Mouse (Mus musculus) forebrain, embryonic 11.5 days (tissue): ENCODE measurements at regions not wholly inside any gene's neighbourhood (a gene's known extent, or its start where the extent isn't known, plus 50 kb on each side); places are given as distances from the start of the nearest gene placed in this dataset.

Source experiments
- ATAC-seq: fragments of 200-750 bp; cut with Nextera tagmentation; replicated peaks from 2 replicates; pipeline ENCODE4 v1.8.0; 2017; ENCODE audit warnings: moderate TSS enrichment; ENCODE audit not compliant: low FRiP score
- DNase-seq: peaks from one replicate; pipeline ENCODE4 v3.0.0-alpha.2; 2017; ENCODE audit warnings: low spot score
- H3K27ac ChIP-seq: fragments of 300-500 bp; sonication (generic); 2 replicates; pipeline ENCODE4 v1.5.1; 2014; ENCODE audit warnings: low read depth, low read length
- H3K27me3 ChIP-seq: fragments of 300-500 bp; sonication (generic); 2 replicates; pipeline ENCODE4 v1.6.1; 2014; ENCODE audit warnings: mild to moderate bottlenecking, low read length, mixed read lengths; ENCODE audit not compliant: control insufficient read depth, insufficient read depth
- H3K36me3 ChIP-seq: fragments of 300-500 bp; sonication (generic); 2 replicates; pipeline ENCODE4 v1.6.1; 2014; ENCODE audit warnings: mild to moderate bottlenecking, low read length, moderate library complexity, mixed read lengths; ENCODE audit not compliant: control insufficient read depth, insufficient read depth
- H3K4me1 ChIP-seq: fragments of 300-500 bp; sonication (generic); replicated peaks from 2 replicates; pipeline ENCODE4 v1.6.1; 2014; ENCODE audit warnings: low read length, mixed read lengths; ENCODE audit not compliant: control insufficient read depth, insufficient read depth
- H3K4me2 ChIP-seq: fragments of 300-500 bp; sonication (generic); 2 replicates; pipeline ENCODE4 v1.6.1; 2014; ENCODE audit warnings: low read depth, mild to moderate bottlenecking, low read length, moderate library complexity, mixed read lengths; ENCODE audit not compliant: severe bottlenecking
- H3K4me3 ChIP-seq: fragments of 300-500 bp; sonication (generic); 2 replicates; pipeline ENCODE4 v1.5.1; 2014; ENCODE audit warnings: low read depth, low read length
- H3K9ac ChIP-seq: fragments of 300-500 bp; sonication (generic); 2 replicates; pipeline ENCODE4 v1.6.1; 2014; ENCODE audit warnings: low read length
- H3K9me3 ChIP-seq: fragments of 300-500 bp; sonication (generic); 2 replicates; pipeline ENCODE4 v1.6.1; 2016; ENCODE audit warnings: low read length, mixed read lengths; ENCODE audit not compliant: control insufficient read depth
- WGBS: fragments of 180-500 bp; shearing (Covaris S2); extraction: QIAGEN DNeasy Blood & Tissue Kit; methylation state at CpG from one replicate; pipeline ENCODE4 v1.1.7; 2014; 5-methylcytosine and 5-hydroxymethylcytosine counted together

GRCm38 (mm10) chr13:39702621-39703020 is 658.6 kb downstream of the Ofcc1 start:
- Histone ChIP-seq H3K36me3 (no peaks in the 10 kb centered on the region), H3K27me3 (no peaks in the 10 kb centered on the region), H3K4me3 (no peak overlapping the region), H3K9ac (no peak overlapping the region), H3K4me1 (no peaks in the 10 kb centered on the region), H3K27ac (no peak overlapping the region), H3K4me2 (no peak overlapping the region), H3K9me3 (no peaks in the 10 kb centered on the region)
- DNase-seq = no peak
- no peak for ATAC-seq
- 83% methylated on average over 2 of the region's 2 CpGs for WGBS

GRCm38 (mm10) chr13:39691291-39692024 is 669.8 kb downstream of the Ofcc1 start:
- H3K36me3 ChIP-seq = no peaks in the 10 kb centered on the region
- no peaks in the 10 kb centered on the region for H3K27me3 ChIP-seq
- H3K4me2 ChIP-seq = no peak overlapping the region
- DNase-seq = no peak
- no peak overlapping the region for H3K27ac ChIP-seq
- no peaks in the 10 kb centered on the region for H3K9me3 ChIP-seq
- H3K4me1 ChIP-seq = no peaks in the 10 kb centered on the region
- no peak overlapping the region for H3K9ac ChIP-seq
- WGBS = 82% methylated on average over 3 of the region's 3 CpGs
- no peak overlapping the region for H3K4me3 ChIP-seq
- ATAC-seq = no peak

GRCm38 (mm10) chr13:39664548-39664947 is 696.7 kb downstream of the Ofcc1 start:
- no peaks in the 10 kb centered on the region for H3K9me3 ChIP-seq
- H3K4me2 ChIP-seq = no peak overlapping the region
- no peaks in the 10 kb centered on the region for H3K27me3 ChIP-seq
- H3K27ac ChIP-seq = no peak overlapping the region
- H3K9ac ChIP-seq = no peak overlapping the region
- no peaks in the 10 kb centered on the region for H3K4me1 ChIP-seq
- DNase-seq (no peak), ATAC-seq (no peak)
- H3K36me3 ChIP-seq = no peaks in the 10 kb centered on the region
- H3K4me3 ChIP-seq = no peak overlapping the region
- 83% methylated on average over 1 of the region's 1 CpGs for WGBS

- Histone ChIP-seq H3K27ac (no peak overlapping the region), H3K36me3 (no peaks in the 10 kb centered on the region), H3K4me3 (no peak overlapping the region), H3K4me2 (no peak overlapping the region), H3K9ac (no peak overlapping the region), H3K4me1 (no peaks in the 10 kb centered on the region), H3K27me3 (no peaks in the 10 kb centered on the region), H3K9me3 (no peaks in the 10 kb centered on the region)
- 45% methylated on average over 12 of the region's 12 CpGs for WGBS
- ATAC-seq = no peak
- peak; percentile 46 for DNase-seq
Measured at GRCm38 (mm10) chr13:39649457-39649856, 688.8 kb upstream of the Slc35b3 start.

- no peak overlapping the region for H3K4me2 ChIP-seq
- no peaks in the 10 kb centered on the region for H3K9me3 ChIP-seq
- ATAC-seq (0 out of 2 replicates have a peak, but pooled peaks have one; percentile 49), DNase-seq (peak; percentile 57)
- no peaks in the 10 kb centered on the region for H3K27me3 ChIP-seq
- H3K27ac ChIP-seq = no peak overlapping the region
- H3K9ac ChIP-seq = no peak overlapping the region
- H3K4me3 ChIP-seq = no peak overlapping the region
- H3K4me1 ChIP-seq = no peaks in the 10 kb centered on the region
- 17% methylated on average over 9 of the region's 9 CpGs for whole genome bisulfite sequencing
- no peaks in the 10 kb centered on the region for H3K36me3 ChIP-seq
Measured at GRCm38 (mm10) chr13:39647367-39647766, 686.7 kb upstream of the Slc35b3 start.

GRCm38 (mm10) chr13:39631506-39632132 is 670.9 kb upstream of the Slc35b3 start:
- no peaks in the 10 kb centered on the region for H3K4me1 ChIP-seq
- H3K9me3 ChIP-seq = no peaks in the 10 kb centered on the region
- H3K36me3 ChIP-seq = no peaks in the 10 kb centered on the region
- ATAC-seq (no peak), DNase-seq (no peak)
- no peak overlapping the region for H3K9ac ChIP-seq
- 91% methylated on average over 8 of the region's 8 CpGs for WGBS
- no peak overlapping the region for H3K27ac ChIP-seq
- H3K27me3 ChIP-seq = no peaks in the 10 kb centered on the region
- H3K4me2 ChIP-seq = no peak overlapping the region
- H3K4me3 ChIP-seq = no peak overlapping the region
